Mouse (Mus musculus): ENCODE data around the gene Zim1. TPM values are rescaled to one million over a fixed set of nuclear protein-coding genes. Genes with fewer than 3 reads are reported as not detected.

The Zim1 gene
- polyA plus RNA-seq (2021; fragmentation: Nextera tagmentation), result 0.98 and 2.4 TPM in 2 replicates
- long read RNA-seq, experiment 1, result 0 reads
- long read RNA-seq, experiment 2, result 0 reads

GRCm38 (mm10) chr7:6696241-6697045 lies at the start of gene Zim1:
Zim1 (minus strand) TSS chr7:6696450.

DNA sequence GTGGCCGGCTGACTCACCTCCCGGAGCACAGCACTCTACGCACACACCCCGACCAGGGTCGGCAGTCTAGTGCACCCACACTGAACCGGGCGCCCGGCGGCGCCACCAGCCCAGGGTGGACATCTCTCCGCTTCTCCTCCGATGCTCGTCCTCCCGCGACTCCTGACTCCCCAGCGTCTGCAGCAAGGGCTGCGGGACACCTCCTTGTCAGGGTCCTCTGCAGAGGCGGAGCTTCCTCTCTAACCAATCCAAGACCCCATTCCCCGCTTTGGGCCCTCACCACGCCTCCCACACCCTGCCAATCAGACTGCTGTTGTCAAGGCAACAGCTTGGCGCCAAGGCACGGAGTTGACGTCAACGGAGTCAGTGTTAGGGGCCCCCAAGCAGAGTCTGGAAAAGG lies 34.0 kb upstream of the Zim1 start, which contains the start of the genes Peg3 and Usp29:
Gene Peg3 (minus strand): TSS at position 191 of the 400 bp plus-strand sequence.
Gene Usp29 (plus strand): TSS at position 338 of the 400 bp plus-strand sequence.

Other genes starting within 250 kb of the Zim1 start
- 0.05 TPM in 1 of 2 replicates, not detected in the other for gene Olfr1336, start 240.3 kb downstream of the Zim1 start, polyA plus RNA-seq (2021; fragmentation: Nextera tagmentation)
- not detected in 2 replicates for gene Olfr1346, start 229.3 kb downstream of the Zim1 start, polyA plus RNA-seq (2021; fragmentation: Nextera tagmentation)
- not detected in 2 replicates for gene Olfr5, start 209.5 kb downstream of the Zim1 start, polyA plus RNA-seq (2021; fragmentation: Nextera tagmentation)
- not detected in 2 replicates for gene Olfr1347, start 196.7 kb downstream of the Zim1 start, polyA plus RNA-seq (2021; fragmentation: Nextera tagmentation)
- not detected in 2 replicates for gene Olfr1348, start 187.7 kb downstream of the Zim1 start, polyA plus RNA-seq (2021; fragmentation: Nextera tagmentation)
- gene Olfr1349, start 173.5 kb downstream of the Zim1 start, polyA plus RNA-seq (2021; fragmentation: Nextera tagmentation), result not detected in 2 replicates
- not detected in 2 replicates for gene Olfr1350, start 131.6 kb downstream of the Zim1 start, polyA plus RNA-seq (2021; fragmentation: Nextera tagmentation)
- gene Peg3, start 34.0 kb upstream of the Zim1 start, polyA plus RNA-seq (2021; fragmentation: Nextera tagmentation), result 38.3 and 40.4 TPM in 2 replicates
- 3.4 and 4.3 TPM in 2 replicates for gene Usp29, start 34.1 kb upstream of the Zim1 start, polyA plus RNA-seq (2021; fragmentation: Nextera tagmentation)

Measured in layer of hippocampus, adult 6 months (tissue).